Mouse (Mus musculus): ENCODE data around the gene Rabl3. TPM values are rescaled to one million over a fixed set of nuclear protein-coding genes. Genes with fewer than 3 reads are reported as not detected.
A peak's percentile ranks its signal among the peaks of the same experiment; 100 is the strongest.

The Rabl3 gene
- polyA plus RNA-seq, 1 experiment, result 9.3 TPM

GRCm38 (mm10) chr16:37571554-37571953, 31.9 kb downstream of the Rabl3 start:
- no peaks in the 10 kb centered on the region for H3K4me1 ChIP-seq (ENCODE audit: control insufficient read depth, insufficient read depth, low read length)
- no peak overlapping the region for H3K27ac ChIP-seq (ENCODE audit: insufficient read depth, low read depth, low read length)
- TF ChIP-seq POLR2A (IDR thresholded peaks at IDR 0.05; ENCODE audit: borderline replicate concordance, low read depth, low read length), result no peak
- TF ChIP-seq CTCF (IDR thresholded peaks at IDR 0.05; ENCODE audit: low read depth, low read length), result no peak
- no peak overlapping the region for H3K4me3 ChIP-seq (ENCODE audit: insufficient read depth, low read length)

DNA sequence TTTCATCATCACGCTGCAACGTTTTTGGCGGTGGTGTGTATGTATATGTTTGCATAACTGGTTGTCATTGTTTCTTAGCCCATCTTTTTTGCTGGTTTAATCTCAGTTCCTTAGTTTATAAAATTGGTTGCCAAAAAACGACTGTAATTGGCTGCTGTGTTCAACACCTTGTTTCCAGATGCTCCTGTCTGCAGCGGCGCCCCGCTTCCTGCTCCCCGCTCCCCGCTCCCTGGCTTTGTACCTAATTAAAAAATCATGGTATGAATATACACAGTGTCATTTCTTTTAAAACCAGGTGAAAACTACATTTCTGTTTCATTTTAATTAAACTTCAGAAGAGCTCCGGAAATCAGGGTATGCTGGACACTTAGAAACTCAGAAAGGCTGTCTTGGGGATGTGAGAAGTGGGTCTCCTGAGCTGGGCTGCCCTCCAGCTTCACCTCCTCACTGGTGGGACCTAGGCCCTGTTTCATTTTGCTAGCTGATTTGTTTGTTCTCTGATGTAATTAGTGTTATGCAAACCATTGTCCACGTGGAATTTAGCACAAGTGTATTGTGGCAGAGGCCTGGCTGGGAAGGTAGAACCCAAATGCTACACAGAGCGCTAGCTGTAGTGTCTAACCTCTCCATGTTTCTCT, 32.6 kb downstream of the Rabl3 start:
- TF ChIP-seq POLR2A (IDR thresholded peaks at IDR 0.05; ENCODE audit: borderline replicate concordance, low read depth, low read length) (no peak), CTCF (IDR thresholded peaks at IDR 0.05; ENCODE audit: low read depth, low read length) (no peak)
- Histone ChIP-seq H3K4me3 (ENCODE audit: insufficient read depth, low read length) (no peak overlapping the region), H3K27ac (ENCODE audit: insufficient read depth, low read depth, low read length) (no peak overlapping the region), H3K4me1 (ENCODE audit: control insufficient read depth, insufficient read depth, low read length) (no peaks in the 10 kb centered on the region)

- TF ChIP-seq CTCF (IDR thresholded peaks at IDR 0.05; ENCODE audit: low read depth, low read length), result no peak
- no peak for TF ChIP-seq POLR2A (IDR thresholded peaks at IDR 0.05; ENCODE audit: borderline replicate concordance, low read depth, low read length)
- Histone ChIP-seq H3K27ac (ENCODE audit: insufficient read depth, low read depth, low read length) (no peak overlapping the region), H3K4me1 (ENCODE audit: control insufficient read depth, insufficient read depth, low read length) (no peaks in the 10 kb centered on the region), H3K4me3 (ENCODE audit: insufficient read depth, low read length) (no peak overlapping the region)
These were observed 33.4 kb downstream of the Rabl3 start for GRCm38 (mm10) chr16:37573061-37573460.

GRCm38 (mm10) chr16:37575325-37575724, 35.6 kb downstream of the Rabl3 start:
- no peak overlapping the region for H3K27ac ChIP-seq (ENCODE audit: insufficient read depth, low read depth, low read length)
- TF ChIP-seq POLR2A (IDR thresholded peaks at IDR 0.05; ENCODE audit: borderline replicate concordance, low read depth, low read length), result no peak
- no peak for TF ChIP-seq CTCF (IDR thresholded peaks at IDR 0.05; ENCODE audit: low read depth, low read length)
- no peak overlapping the region for H3K4me3 ChIP-seq (ENCODE audit: insufficient read depth, low read length)
- no peaks in the 10 kb centered on the region for H3K4me1 ChIP-seq (ENCODE audit: control insufficient read depth, insufficient read depth, low read length)

GRCm38 (mm10) chr16:37579591-37579990, 39.9 kb downstream of the Rabl3 start:
- TF ChIP-seq POLR2A (IDR thresholded peaks at IDR 0.05; ENCODE audit: borderline replicate concordance, low read depth, low read length), result no peak
- TF ChIP-seq CTCF (IDR thresholded peaks at IDR 0.05; ENCODE audit: low read depth, low read length), result no peak
- H3K27ac ChIP-seq (ENCODE audit: insufficient read depth, low read depth, low read length), result no peak overlapping the region
- no peaks in the 10 kb centered on the region for H3K4me1 ChIP-seq (ENCODE audit: control insufficient read depth, insufficient read depth, low read length)
- H3K4me3 ChIP-seq (ENCODE audit: insufficient read depth, low read length), result no peak overlapping the region

GRCm38 (mm10) chr16:37579994-37580393, 40.3 kb downstream of the Rabl3 start, which contains the start of gene Hgd:
Gene Hgd (plus strand): TSS chr16:37580153.
- no peak for TF ChIP-seq POLR2A (IDR thresholded peaks at IDR 0.05; ENCODE audit: borderline replicate concordance, low read depth, low read length)
- TF ChIP-seq CTCF (IDR thresholded peaks at IDR 0.05; ENCODE audit: low read depth, low read length), result no peak
- Histone ChIP-seq H3K4me3 (ENCODE audit: insufficient read depth, low read length) (no peak within 1 kb of the TSS), H3K27ac (ENCODE audit: insufficient read depth, low read depth, low read length) (no peak within 1 kb of the TSS), H3K4me1 (ENCODE audit: control insufficient read depth, insufficient read depth, low read length) (no peaks in the 10 kb centered on the region)

DNA sequence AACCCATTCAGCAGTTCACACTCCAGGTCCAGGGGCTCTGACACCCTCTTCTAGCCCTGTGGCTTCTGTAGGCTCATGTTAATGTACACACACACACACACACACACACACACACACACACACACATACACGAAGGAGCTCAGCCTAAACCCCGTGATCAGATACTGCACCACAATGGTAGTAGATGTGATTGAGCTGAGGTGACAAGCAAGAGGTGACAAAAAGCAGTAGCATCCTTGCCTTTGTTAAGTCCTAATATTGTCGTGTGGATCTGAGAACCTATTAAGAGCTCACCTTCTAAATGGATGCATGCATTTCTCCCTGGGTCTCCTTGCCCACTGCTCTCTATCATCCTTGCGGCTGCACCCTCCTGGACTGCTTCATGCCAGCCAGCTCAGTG, 41.0 kb downstream of the Rabl3 start:
- Histone ChIP-seq H3K27ac (ENCODE audit: insufficient read depth, low read depth, low read length) (no peak overlapping the region), H3K4me1 (ENCODE audit: control insufficient read depth, insufficient read depth, low read length) (no peaks in the 10 kb centered on the region), H3K4me3 (ENCODE audit: insufficient read depth, low read length) (no peak overlapping the region)
- no peak for TF ChIP-seq CTCF (IDR thresholded peaks at IDR 0.05; ENCODE audit: low read depth, low read length)
- TF ChIP-seq POLR2A (IDR thresholded peaks at IDR 0.05; ENCODE audit: borderline replicate concordance, low read depth, low read length), result no peak

DNA sequence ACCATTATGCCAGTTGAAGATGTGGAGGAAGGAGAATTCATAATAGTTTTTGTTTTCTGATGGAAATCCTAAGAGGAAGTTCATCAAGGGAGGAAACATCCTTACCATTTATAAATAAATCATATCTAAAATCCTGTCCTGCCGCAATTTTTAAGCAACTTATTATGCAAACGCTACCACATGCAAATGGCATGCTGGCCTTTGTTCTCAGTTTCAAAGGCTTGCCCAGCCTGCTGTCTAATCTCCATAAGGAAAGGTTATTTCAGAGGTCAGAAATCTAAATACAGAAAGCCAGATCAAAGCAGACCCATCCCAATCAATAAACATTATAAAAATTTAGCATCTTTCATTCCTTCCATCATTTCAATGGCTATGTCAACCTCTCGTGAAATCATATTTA, 42.2 kb downstream of the Rabl3 start:
- no peak overlapping the region for H3K27ac ChIP-seq (ENCODE audit: insufficient read depth, low read depth, low read length)

GRCm38 (mm10) chr16:37583306-37583705, 43.6 kb downstream of the Rabl3 start:
- H3K4me3 ChIP-seq (ENCODE audit: insufficient read depth, low read length), result no peak overlapping the region
- H3K4me1 ChIP-seq (ENCODE audit: control insufficient read depth, insufficient read depth, low read length), result no peaks in the 10 kb centered on the region
- H3K27ac ChIP-seq (ENCODE audit: insufficient read depth, low read depth, low read length), result no peak overlapping the region
- TF ChIP-seq CTCF (IDR thresholded peaks at IDR 0.05; ENCODE audit: low read depth, low read length), result no peak
- no peak for TF ChIP-seq POLR2A (IDR thresholded peaks at IDR 0.05; ENCODE audit: borderline replicate concordance, low read depth, low read length)

More for the DNA sequence above, 42.2 kb downstream of the Rabl3 start:
- H3K4me1 ChIP-seq (ENCODE audit: control insufficient read depth, insufficient read depth, low read length), result no peaks in the 10 kb centered on the region
- H3K4me3 ChIP-seq (ENCODE audit: insufficient read depth, low read length), result no peak overlapping the region
- TF ChIP-seq CTCF (IDR thresholded peaks at IDR 0.05; ENCODE audit: low read depth, low read length) (no peak), POLR2A (IDR thresholded peaks at IDR 0.05; ENCODE audit: borderline replicate concordance, low read depth, low read length) (no peak)

- Histone ChIP-seq H3K27ac (ENCODE audit: insufficient read depth, low read depth, low read length) (no peak overlapping the region), H3K4me1 (ENCODE audit: control insufficient read depth, insufficient read depth, low read length) (no peaks in the 10 kb centered on the region), H3K4me3 (ENCODE audit: insufficient read depth, low read length) (peak overlapping the region; percentile 28; the same call in 1 of the 2 replicates)
- TF ChIP-seq CTCF (IDR thresholded peaks at IDR 0.05; ENCODE audit: low read depth, low read length) (no peak), POLR2A (IDR thresholded peaks at IDR 0.05; ENCODE audit: borderline replicate concordance, low read depth, low read length) (no peak)
These were observed 44.1 kb downstream of the Rabl3 start for GRCm38 (mm10) chr16:37583801-37584200.
